Mouse (Mus musculus): ENCODE results near the gene Ankrd40. TPM values are rescaled to one million over a fixed set of nuclear protein-coding genes. Genes with fewer than 3 reads are reported as not detected.
A peak's percentile ranks its signal among the peaks of the same experiment; 100 is the strongest.

The Ankrd40 gene
- polyA plus RNA-seq, 1 experiment from 2014 or later = 15.7 TPM

DNA sequence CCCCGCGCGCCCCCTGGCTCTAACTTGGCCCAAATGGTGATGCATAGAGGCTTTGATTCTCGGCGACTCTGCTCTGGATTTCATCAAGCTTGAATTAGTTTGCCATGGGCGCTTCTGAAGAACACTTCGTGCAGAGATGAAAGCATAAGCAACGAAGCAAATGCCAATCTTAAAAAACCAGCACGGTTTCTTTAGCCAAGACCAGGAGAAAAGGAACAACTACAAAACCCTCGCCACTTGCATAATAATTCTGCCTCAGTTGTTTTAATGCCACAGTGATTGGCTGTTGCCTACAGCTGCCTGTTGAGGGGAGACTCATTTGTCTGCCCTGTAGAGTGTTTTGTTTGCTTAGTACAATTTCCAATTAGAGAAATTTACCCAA lies 834 bp downstream of the Ankrd40 start:
- H3K9ac ChIP-seq = peak overlapping the region; percentile 83
- H3K4me2 ChIP-seq = peak overlapping the region; percentile 96
- 6% methylated on average over 10 of the region's 10 CpGs for WGBS (ENCODE audit: insufficient replicate concordance)
- no peak for ATAC-seq
- H3K36me3 ChIP-seq = no peaks in the 10 kb centered on the region
- H3K27me3 ChIP-seq (replicated peaks) = peaks cover 6% of the 10 kb centered on the region
- peaks cover 61% of the 10 kb centered on the region for H3K4me1 ChIP-seq
- peak overlapping the region; percentile 90 for H3K27ac ChIP-seq
- no peaks in the 10 kb centered on the region for H3K9me3 ChIP-seq (replicated peaks)
- H3K4me3 ChIP-seq = peak overlapping the region; percentile 72

DNA sequence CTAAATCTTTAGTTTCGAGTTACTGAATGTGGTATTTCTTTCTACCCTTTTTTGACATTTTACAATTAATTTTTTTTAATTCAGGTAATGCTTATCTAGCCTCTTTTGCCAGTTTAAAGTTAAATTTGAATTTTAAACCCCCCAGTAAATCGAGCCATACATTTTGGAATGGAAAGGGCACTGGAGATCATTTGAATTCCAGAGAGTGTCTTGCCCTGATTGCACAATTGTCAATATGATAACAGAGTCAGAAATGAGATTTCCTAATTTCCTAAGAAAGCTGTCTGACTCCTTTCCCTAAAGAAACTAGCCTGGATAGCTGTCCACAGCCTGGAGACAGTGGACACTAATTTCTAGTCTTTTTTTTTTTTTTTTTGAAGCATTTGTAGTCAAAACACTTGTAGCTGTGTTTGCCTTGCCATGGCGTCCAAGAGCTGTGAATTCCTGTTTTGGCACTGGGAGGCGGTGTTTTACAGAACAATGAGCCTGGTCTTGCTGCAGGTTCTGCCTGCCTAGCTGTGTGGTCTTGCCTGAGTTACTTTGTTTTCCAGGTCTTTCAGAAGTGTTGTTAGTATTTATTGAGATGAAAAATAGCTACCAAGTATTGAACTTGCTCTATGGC lies 1.6 kb downstream of the Ankrd40 start:
- no peak for ATAC-seq
- Histone ChIP-seq H3K36me3 (peaks cover 1% of the 10 kb centered on the region), H3K4me3 (no peak overlapping the region), H3K27me3 (replicated peaks) (peaks cover 6% of the 10 kb centered on the region), H3K4me2 (peak overlapping the region; percentile 96; the same call in 1 of the 2 replicates), H3K9ac (no peak overlapping the region), H3K27ac (no peak overlapping the region), H3K9me3 (replicated peaks) (no peaks in the 10 kb centered on the region), H3K4me1 (peaks cover 68% of the 10 kb centered on the region)
- 56% methylated on average over 4 of the region's 4 CpGs for WGBS (ENCODE audit: insufficient replicate concordance)

DNA sequence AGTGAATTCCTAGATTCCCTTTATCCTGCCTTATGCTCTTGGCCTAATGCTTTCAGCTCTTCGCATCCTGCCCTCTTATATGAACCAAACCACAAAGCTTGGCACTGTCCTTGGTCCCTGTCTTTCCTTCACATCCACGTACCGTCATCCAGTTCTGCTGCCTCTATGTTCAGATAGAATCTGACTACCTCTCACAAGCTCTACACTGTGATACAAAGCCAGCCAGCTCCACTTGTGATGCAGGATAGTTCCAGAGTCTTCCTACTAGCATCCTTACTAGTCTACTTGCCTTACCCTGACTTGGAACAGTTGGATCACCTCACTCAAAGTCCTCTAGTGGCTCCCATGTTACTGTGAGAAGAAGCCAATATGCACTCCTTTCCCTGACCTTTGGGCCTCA lies 2.4 kb downstream of the Ankrd40 start:
- ATAC-seq = no peak
- no peak overlapping the region for H3K4me2 ChIP-seq

DNA sequence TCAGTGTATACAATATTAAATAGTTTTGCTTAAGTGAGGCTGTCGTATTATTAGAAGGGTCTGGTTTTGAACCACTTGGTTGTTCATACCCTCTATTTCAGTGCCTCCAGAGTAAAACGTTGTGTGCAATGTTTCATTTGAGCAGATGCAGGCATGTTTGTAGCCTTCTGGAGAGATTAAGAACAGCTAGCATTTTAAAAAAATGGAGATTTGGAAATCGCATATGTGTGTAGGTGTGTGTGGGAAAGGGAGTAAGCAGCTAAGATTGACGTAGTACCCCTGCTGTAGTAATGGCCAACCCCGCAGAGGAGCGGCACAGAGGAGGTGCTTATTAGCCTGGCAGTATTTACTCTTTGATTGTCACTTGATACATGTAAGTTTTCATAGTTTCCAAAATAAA lies 4.9 kb downstream of the Ankrd40 start:
- H3K4me2 ChIP-seq = no peak overlapping the region
- peak overlapping the region; percentile 15; the same call in 1 of the 2 replicates for H3K27ac ChIP-seq
- no peak overlapping the region for H3K4me3 ChIP-seq
- H3K36me3 ChIP-seq = peaks cover 21% of the 10 kb centered on the region
- H3K27me3 ChIP-seq (replicated peaks) = no peaks in the 10 kb centered on the region
- H3K9ac ChIP-seq = no peak overlapping the region
- WGBS (ENCODE audit: insufficient replicate concordance) = 87% methylated on average over 6 of the region's 6 CpGs
- H3K9me3 ChIP-seq (replicated peaks) = no peaks in the 10 kb centered on the region
- peaks cover 70% of the 10 kb centered on the region for H3K4me1 ChIP-seq
- no peak for ATAC-seq

More for the DNA sequence above, 2.4 kb downstream of the Ankrd40 start:
- peaks cover 6% of the 10 kb centered on the region; the same call in 1 of the 2 replicates for H3K27me3 ChIP-seq (replicated peaks)
- H3K4me1 ChIP-seq = peaks cover 74% of the 10 kb centered on the region
- H3K36me3 ChIP-seq = peaks cover 7% of the 10 kb centered on the region
- H3K27ac ChIP-seq = no peak overlapping the region
- H3K9ac ChIP-seq = no peak overlapping the region
- 85% methylated on average over 3 of the region's 3 CpGs for WGBS (ENCODE audit: insufficient replicate concordance)
- no peak overlapping the region for H3K4me3 ChIP-seq
- H3K9me3 ChIP-seq (replicated peaks) = no peaks in the 10 kb centered on the region

DNA sequence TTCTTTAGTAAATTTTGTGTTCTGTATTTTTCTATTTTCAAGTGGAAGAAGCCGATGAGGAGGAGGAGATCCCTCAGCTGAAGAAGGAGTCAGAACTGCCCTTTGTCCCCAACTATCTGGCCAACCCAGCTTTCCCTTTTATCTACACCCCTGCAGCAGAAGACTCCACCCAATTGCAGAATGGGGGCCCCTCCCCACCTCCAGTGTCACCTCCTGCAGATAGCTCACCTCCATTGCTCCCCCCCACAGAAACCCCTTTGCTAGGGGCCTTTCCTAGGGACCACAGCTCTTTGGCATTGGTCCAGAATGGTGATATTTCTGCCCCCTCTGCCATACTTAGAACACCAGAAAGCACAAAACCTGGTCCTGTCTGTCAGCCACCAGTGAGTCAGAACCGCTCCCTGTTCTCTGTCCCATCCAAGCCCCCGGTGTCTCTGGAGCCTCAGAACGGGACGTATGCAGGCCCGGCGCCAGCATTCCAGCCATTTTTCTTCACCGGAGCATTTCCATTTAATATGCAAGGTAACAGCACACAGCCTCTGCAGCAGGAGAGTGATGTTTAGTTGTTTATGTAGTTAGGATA lies 6.7 kb downstream of the Ankrd40 start:
- Histone ChIP-seq H3K4me3 (peak overlapping the region; percentile 17; the same call in 1 of the 2 replicates), H3K4me1 (peaks cover 65% of the 10 kb centered on the region), H3K27ac (peak overlapping the region; percentile 86), H3K9ac (peak overlapping the region; percentile 32), H3K4me2 (peak overlapping the region; percentile 60), H3K36me3 (peaks cover 38% of the 10 kb centered on the region), H3K9me3 (replicated peaks) (no peaks in the 10 kb centered on the region), H3K27me3 (replicated peaks) (no peaks in the 10 kb centered on the region)
- ATAC-seq = peak; percentile 99
- WGBS (ENCODE audit: insufficient replicate concordance) = 66% methylated on average over 8 of the region's 8 CpGs

DNA sequence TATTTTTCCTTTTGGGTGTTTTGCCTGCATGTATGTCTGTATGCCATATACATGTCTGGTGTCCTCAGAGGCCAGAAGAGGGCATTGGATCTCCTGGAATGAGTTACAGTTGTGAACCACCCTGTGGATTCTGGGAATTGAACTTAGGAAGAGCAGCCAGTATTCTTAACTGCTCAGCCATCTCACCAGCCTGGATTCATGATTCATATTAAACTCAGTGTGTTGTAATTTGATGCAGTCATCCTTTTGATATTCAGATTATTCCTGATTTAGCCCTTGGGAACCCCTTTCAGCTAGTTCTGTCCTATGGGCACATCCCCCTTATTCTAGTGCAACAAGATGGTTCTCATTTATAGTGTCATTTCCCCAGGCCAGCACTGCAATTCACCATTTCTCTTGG lies 8.8 kb downstream of the Ankrd40 start:
- Histone ChIP-seq H3K4me1 (peaks cover 59% of the 10 kb centered on the region), H3K4me2 (no peak overlapping the region), H3K9me3 (replicated peaks) (no peaks in the 10 kb centered on the region), H3K27ac (no peak overlapping the region), H3K27me3 (replicated peaks) (no peaks in the 10 kb centered on the region), H3K9ac (no peak overlapping the region), H3K36me3 (peaks cover 43% of the 10 kb centered on the region), H3K4me3 (no peak overlapping the region)
- no peak for ATAC-seq

- H3K36me3 ChIP-seq = peaks cover 43% of the 10 kb centered on the region
- WGBS (ENCODE audit: insufficient replicate concordance) = 63% methylated on average over 2 of the region's 2 CpGs
- H3K27ac ChIP-seq = peak overlapping the region; percentile 37; the same call in 1 of the 2 replicates
- no peaks in the 10 kb centered on the region for H3K9me3 ChIP-seq (replicated peaks)
- peaks cover 59% of the 10 kb centered on the region for H3K4me1 ChIP-seq
- H3K4me2 ChIP-seq = no peak overlapping the region
- H3K4me3 ChIP-seq = no peak overlapping the region
- no peak for ATAC-seq
- H3K27me3 ChIP-seq (replicated peaks) = no peaks in the 10 kb centered on the region
- no peak overlapping the region for H3K9ac ChIP-seq
These were observed 10.5 kb downstream of the Ankrd40 start for GRCm38 (mm10) chr11:94338347-94338746.

- Histone ChIP-seq H3K36me3 (peaks cover 37% of the 10 kb centered on the region), H3K4me3 (no peak overlapping the region), H3K4me2 (no peak overlapping the region), H3K9me3 (replicated peaks) (no peaks in the 10 kb centered on the region), H3K9ac (no peak overlapping the region), H3K27ac (no peak overlapping the region), H3K4me1 (peaks cover 53% of the 10 kb centered on the region), H3K27me3 (replicated peaks) (peaks cover 7% of the 10 kb centered on the region)
- peak; percentile 58 for ATAC-seq
- WGBS (ENCODE audit: insufficient replicate concordance) = 58% methylated on average over 18 of the region's 18 CpGs
These were observed 12.2 kb downstream of the Ankrd40 start for GRCm38 (mm10) chr11:94339732-94340585.

GRCm38 (mm10) chr11:94340948-94341933 lies 13.4 kb downstream of the Ankrd40 start:
- H3K27me3 ChIP-seq (replicated peaks) = peaks cover 19% of the 10 kb centered on the region
- H3K4me2 ChIP-seq = no peak overlapping the region
- no peak overlapping the region for H3K27ac ChIP-seq
- H3K4me1 ChIP-seq = peaks cover 40% of the 10 kb centered on the region
- WGBS (ENCODE audit: insufficient replicate concordance) = 76% methylated on average over 10 of the region's 10 CpGs
- H3K9ac ChIP-seq = no peak overlapping the region
- ATAC-seq = no peak
- H3K4me3 ChIP-seq = no peak overlapping the region
- H3K36me3 ChIP-seq = peaks cover 25% of the 10 kb centered on the region
- no peaks in the 10 kb centered on the region for H3K9me3 ChIP-seq (replicated peaks)

GRCm38 (mm10) chr11:94342114-94342905 lies 14.5 kb downstream of the Ankrd40 start:
- Histone ChIP-seq H3K36me3 (peaks cover 21% of the 10 kb centered on the region), H3K4me3 (no peak overlapping the region), H3K4me1 (peaks cover 46% of the 10 kb centered on the region), H3K9ac (no peak overlapping the region), H3K4me2 (0 out of 2 replicates have a peak overlapping the region, but pooled peaks have one; percentile 3), H3K27ac (peak overlapping the region; percentile 43; the same call in 1 of the 2 replicates), H3K27me3 (replicated peaks) (peaks cover 29% of the 10 kb centered on the region), H3K9me3 (replicated peaks) (no peaks in the 10 kb centered on the region)
- no peak; the same call in 1 of the 2 replicates for ATAC-seq
- 63% methylated on average over 13 of the region's 13 CpGs for WGBS (ENCODE audit: insufficient replicate concordance)
